Mouse (Mus musculus) intestine, embryonic 15.5 days (tissue): Measurements from ENCODE around the gene Ppp1r27. TPM values are rescaled to one million over a fixed set of nuclear protein-coding genes. Genes with fewer than 3 reads are reported as not detected.
"Not testable (repeated sequence)": the region's sequence is repeated elsewhere in the genome, so short reads cannot be mapped to it uniquely, and the experiment has no call there.

Source experiments
- ATAC-seq: fragments of 200-750 bp; cut with Nextera tagmentation; 2 replicates; pipeline ENCODE4 v1.8.0; 2017; ENCODE audit warnings: moderate TSS enrichment, moderate library complexity
- H3K27ac ChIP-seq: fragments of 300-500 bp; sonication (generic); 2 replicates; pipeline ENCODE4 v1.5.1; 2015; ENCODE audit warnings: mild to moderate bottlenecking, inconsistent platforms
- H3K27me3 ChIP-seq: fragments of 300-500 bp; sonication (generic); replicated peaks from 2 replicates; pipeline ENCODE4 v1.6.1; 2015; ENCODE audit warnings: inconsistent platforms
- H3K36me3 ChIP-seq: fragments of 300-500 bp; sonication (generic); 2 replicates; pipeline ENCODE4 v1.6.1; 2015; ENCODE audit warnings: inconsistent platforms
- H3K4me1 ChIP-seq: fragments of 300-500 bp; sonication (generic); replicated peaks from 2 replicates; pipeline ENCODE4 v1.6.1; 2015; ENCODE audit warnings: inconsistent platforms
- H3K4me2 ChIP-seq: fragments of 300-500 bp; sonication (generic); replicated peaks from 2 replicates; pipeline ENCODE4 v1.6.1; 2015; ENCODE audit warnings: mild to moderate bottlenecking, inconsistent platforms
- H3K4me3 ChIP-seq: fragments of 300-500 bp; sonication (generic); replicated peaks from 2 replicates; pipeline ENCODE4 v1.5.1; 2015; ENCODE audit warnings: inconsistent platforms
- H3K9ac ChIP-seq: fragments of 300-500 bp; sonication (generic); 2 replicates; pipeline ENCODE4 v1.6.1; 2015; ENCODE audit warnings: inconsistent platforms
- H3K9me3 ChIP-seq: fragments of 300-500 bp; sonication (generic); 2 replicates; pipeline ENCODE4 v1.6.1; 2016; ENCODE audit warnings: inconsistent platforms
- WGBS: fragments of 180-500 bp; shearing (Covaris S2); methylation state at CpG from one replicate; pipeline ENCODE4 v1.1.7; 2015; 5-methylcytosine and 5-hydroxymethylcytosine counted together
- polyA plus RNA-seq: library from polyadenylated mRNA; unstranded; fragments of >200 nt; fragmentation: Nextera tagmentation; extraction: Ambion mirVana; gene quantifications from 2 replicates; pipeline ENCODE4 v1.2.1, GENCODE M21; 2015

Gene Ppp1r27
- polyA plus RNA-seq, 1 experiment from 2014 or later, result not detected

DNA sequence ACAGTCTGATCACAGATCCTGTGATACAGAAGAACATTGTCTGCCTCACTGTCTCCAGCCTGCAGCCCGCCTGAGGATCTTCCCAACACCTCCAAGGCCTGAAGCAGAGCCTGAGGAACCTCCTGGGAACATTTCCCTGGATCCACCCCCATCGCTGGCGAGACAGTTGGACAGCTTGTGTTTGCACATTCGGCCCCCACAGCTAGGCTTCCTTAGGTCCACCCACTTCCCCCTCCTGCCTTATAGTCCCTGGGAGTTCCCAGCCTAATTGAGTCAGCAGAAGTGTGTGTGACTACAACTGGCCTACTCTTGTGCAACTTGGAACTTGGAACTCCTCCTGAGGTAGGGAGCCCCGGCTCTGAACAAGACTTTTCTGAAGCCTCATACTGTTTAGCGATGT lies 32.9 kb downstream of the Ppp1r27 start:
- peak overlapping the region; percentile 66 for H3K27ac ChIP-seq
- H3K4me2 ChIP-seq, result 0 out of 2 replicates have a peak overlapping the region, but pooled peaks have one; percentile 10
- H3K36me3 ChIP-seq, result no peaks in the 10 kb centered on the region
- H3K9ac ChIP-seq, result no peak overlapping the region
- no peak overlapping the region for H3K4me3 ChIP-seq
- H3K27me3 ChIP-seq, result no peaks in the 10 kb centered on the region
- no peaks in the 10 kb centered on the region for H3K9me3 ChIP-seq
- ATAC-seq, result peak; percentile 83
- WGBS, result 44% methylated on average over 6 of the region's 6 CpGs
- peaks cover 15% of the 10 kb centered on the region for H3K4me1 ChIP-seq

DNA sequence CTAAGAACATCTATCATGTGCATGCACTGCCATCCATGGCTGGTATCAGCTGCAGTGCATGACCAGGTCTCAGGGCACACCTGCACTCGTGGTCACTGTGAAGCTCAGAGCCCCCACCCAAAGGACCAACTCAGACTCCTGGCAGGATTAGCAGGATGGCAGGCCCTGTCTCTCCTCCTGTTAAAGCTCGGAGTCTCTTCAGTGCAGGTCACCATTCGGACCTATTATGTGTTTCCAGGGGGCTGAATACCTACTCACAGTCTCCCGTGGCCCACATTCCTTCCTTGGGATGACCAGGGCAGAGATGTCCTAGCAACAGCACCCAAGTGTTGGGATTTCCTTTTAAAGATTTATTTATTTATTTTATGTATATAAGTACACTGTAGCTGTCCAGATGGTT lies 33.8 kb downstream of the Ppp1r27 start:
- Histone ChIP-seq H3K27ac (no peak overlapping the region), H3K36me3 (no peaks in the 10 kb centered on the region), H3K4me2 (no peak overlapping the region), H3K4me1 (peaks cover 15% of the 10 kb centered on the region), H3K27me3 (no peaks in the 10 kb centered on the region), H3K9ac (no peak overlapping the region), H3K9me3 (no peaks in the 10 kb centered on the region), H3K4me3 (no peak overlapping the region)
- 75% methylated on average over 4 of the region's 4 CpGs for WGBS
- no peak for ATAC-seq

- Histone ChIP-seq H3K4me3 (no peak overlapping the region), H3K27ac (no peak overlapping the region), H3K4me1 (peaks cover 18% of the 10 kb centered on the region), H3K27me3 (no peaks in the 10 kb centered on the region), H3K36me3 (no peaks in the 10 kb centered on the region), H3K9me3 (no peaks in the 10 kb centered on the region), H3K9ac (no peak overlapping the region), H3K4me2 (0 out of 2 replicates have a peak overlapping the region, but pooled peaks have one; percentile 25)
- ATAC-seq, result peak; percentile 73
- 15% methylated on average over 17 of the region's 17 CpGs for WGBS
These were observed 35.3 kb downstream of the Ppp1r27 start for GRCm38 (mm10) chr11:120515611-120516010.

DNA sequence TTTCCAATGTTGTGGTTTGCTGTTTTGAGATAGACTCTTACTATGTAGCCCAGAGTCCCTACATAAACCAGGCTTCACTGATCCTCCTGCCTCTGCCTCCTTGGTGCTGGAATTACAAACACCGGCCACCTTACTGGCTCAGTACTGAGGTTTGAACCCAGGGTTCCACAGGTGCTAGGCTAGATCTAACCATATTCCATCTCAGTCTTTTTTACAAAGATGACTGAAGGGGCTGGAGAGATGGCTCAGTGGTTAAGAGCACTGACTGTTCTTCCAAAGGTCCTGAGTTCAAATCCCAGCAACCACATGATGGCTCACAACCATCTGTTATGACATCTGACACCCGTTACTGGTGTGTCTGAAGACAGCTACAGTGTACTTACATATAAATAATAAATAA lies 36.7 kb downstream of the Ppp1r27 start:
- not testable (repeated sequence) for H3K27me3 ChIP-seq, H3K27ac ChIP-seq, H3K4me3 ChIP-seq, H3K9ac ChIP-seq, ATAC-seq, H3K4me2 ChIP-seq, H3K36me3 ChIP-seq, H3K9me3 ChIP-seq
- H3K4me1 ChIP-seq, result peaks cover 18% of the 10 kb centered on the region
- 95% methylated on average over 2 of the region's 2 CpGs for WGBS

GRCm38 (mm10) chr11:120512790-120513453 lies 38.0 kb downstream of the Ppp1r27 start:
- no peak overlapping the region for H3K4me3 ChIP-seq
- ATAC-seq, result no peak
- no peak overlapping the region for H3K27ac ChIP-seq
- no peak overlapping the region for H3K9ac ChIP-seq
- peaks cover 15% of the 10 kb centered on the region for H3K4me1 ChIP-seq
- H3K4me2 ChIP-seq, result no peak overlapping the region
- H3K27me3 ChIP-seq, result no peaks in the 10 kb centered on the region
- WGBS, result 39% methylated on average over 6 of the region's 6 CpGs
- no peaks in the 10 kb centered on the region for H3K9me3 ChIP-seq
- H3K36me3 ChIP-seq, result no peaks in the 10 kb centered on the region

- Histone ChIP-seq H3K4me1 (peaks cover 19% of the 10 kb centered on the region), H3K4me3 (peak overlapping the region; percentile 14; the same call in 1 of the 2 replicates), H3K36me3 (no peaks in the 10 kb centered on the region), H3K9me3 (no peaks in the 10 kb centered on the region), H3K9ac (peak overlapping the region; percentile 4; the same call in 1 of the 2 replicates), H3K27me3 (no peaks in the 10 kb centered on the region), H3K27ac (peak overlapping the region; percentile 59), H3K4me2 (peak overlapping the region; percentile 56)
- no peak for ATAC-seq
- WGBS, result 8% methylated on average over 16 of the region's 16 CpGs
These were observed 40.4 kb downstream of the Ppp1r27 start for GRCm38 (mm10) chr11:120510375-120511030.

- Histone ChIP-seq H3K4me3 (no peak overlapping the region), H3K9ac (no peak overlapping the region), H3K27ac (peak overlapping the region; percentile 59), H3K9me3 (no peaks in the 10 kb centered on the region), H3K4me1 (peaks cover 18% of the 10 kb centered on the region), H3K4me2 (peak overlapping the region; percentile 56; the same call in 1 of the 2 replicates), H3K36me3 (no peaks in the 10 kb centered on the region), H3K27me3 (no peaks in the 10 kb centered on the region)
- ATAC-seq, result 0 out of 2 replicates have a peak, but pooled peaks have one; percentile 27
- 43% methylated on average over 4 of the region's 4 CpGs for WGBS
These were observed 41.0 kb downstream of the Ppp1r27 start for GRCm38 (mm10) chr11:120509940-120510339.

GRCm38 (mm10) chr11:120508290-120508870 lies 42.6 kb downstream of the Ppp1r27 start:
- WGBS, result 76% methylated on average over 9 of the region's 9 CpGs
- H3K27ac ChIP-seq, result 0 out of 2 replicates have a peak overlapping the region, but pooled peaks have one; percentile 36
- ATAC-seq, result peak; percentile 35
- no peaks in the 10 kb centered on the region for H3K9me3 ChIP-seq
- H3K4me2 ChIP-seq, result no peak overlapping the region
- H3K4me3 ChIP-seq, result no peak overlapping the region
- H3K36me3 ChIP-seq, result no peaks in the 10 kb centered on the region
- no peak overlapping the region for H3K9ac ChIP-seq
- H3K27me3 ChIP-seq, result no peaks in the 10 kb centered on the region
- H3K4me1 ChIP-seq, result peaks cover 18% of the 10 kb centered on the region

DNA sequence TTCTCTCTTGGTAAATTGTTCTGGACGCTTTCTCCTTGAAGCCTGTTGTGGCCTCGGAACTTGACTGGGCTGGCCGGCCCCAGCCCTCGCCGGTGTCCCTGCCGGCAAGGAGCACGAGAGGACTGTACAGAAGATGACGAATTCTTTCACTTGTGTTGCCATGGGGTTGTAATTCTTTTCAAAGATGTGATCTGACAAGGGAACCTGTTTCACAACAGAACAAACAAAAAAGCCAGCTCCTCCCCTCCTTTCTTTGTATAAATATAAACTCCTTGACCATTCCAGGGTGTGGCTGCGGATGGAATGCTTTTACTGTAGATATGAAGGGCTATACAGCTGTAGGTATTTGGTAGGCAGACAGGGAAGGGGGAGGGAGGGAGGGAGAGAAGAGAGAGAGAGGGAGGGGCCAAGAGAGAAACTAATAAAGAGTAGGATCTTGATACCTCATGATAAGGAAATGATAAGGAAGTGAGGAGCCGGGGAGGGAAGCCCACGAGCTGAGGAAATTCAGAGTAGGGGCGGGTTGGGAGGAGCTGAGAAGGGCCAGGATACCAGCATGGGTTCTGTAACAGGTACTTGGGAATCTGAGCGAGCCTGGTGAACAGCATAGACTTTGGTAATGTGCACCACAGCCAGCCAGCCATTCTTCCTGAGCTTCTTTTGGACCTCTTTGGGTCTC lies 43.2 kb downstream of the Ppp1r27 start:
- Histone ChIP-seq H3K27me3 (no peaks in the 10 kb centered on the region), H3K9ac (0 out of 2 replicates have a peak overlapping the region, but pooled peaks have one; percentile 8), H3K4me3 (no peak overlapping the region), H3K27ac (peak overlapping the region; percentile 36), H3K4me1 (peaks cover 18% of the 10 kb centered on the region), H3K9me3 (no peaks in the 10 kb centered on the region), H3K4me2 (peak overlapping the region; percentile 37), H3K36me3 (no peaks in the 10 kb centered on the region)
- ATAC-seq, result peak; percentile 84
- WGBS, result 50% methylated on average over 13 of the region's 13 CpGs

GRCm38 (mm10) chr11:120506899-120507298 lies 44.0 kb downstream of the Ppp1r27 start:
- no peak overlapping the region for H3K4me3 ChIP-seq
- H3K4me1 ChIP-seq, result peaks cover 18% of the 10 kb centered on the region
- peak overlapping the region; percentile 37; the same call in 1 of the 2 replicates for H3K4me2 ChIP-seq
- ATAC-seq, result peak; percentile 20; the same call in 1 of the 2 replicates
- H3K9me3 ChIP-seq, result no peaks in the 10 kb centered on the region
- 0 out of 2 replicates have a peak overlapping the region, but pooled peaks have one; percentile 8 for H3K9ac ChIP-seq
- peak overlapping the region; percentile 33 for H3K27ac ChIP-seq
- H3K27me3 ChIP-seq, result no peaks in the 10 kb centered on the region
- H3K36me3 ChIP-seq, result no peaks in the 10 kb centered on the region
- 55% methylated on average over 4 of the region's 4 CpGs for WGBS

GRCm38 (mm10) chr11:120505661-120506060 lies 45.3 kb downstream of the Ppp1r27 start:
- no peaks in the 10 kb centered on the region for H3K9me3 ChIP-seq
- H3K36me3 ChIP-seq, result no peaks in the 10 kb centered on the region
- ATAC-seq, result no peak
- H3K27me3 ChIP-seq, result no peaks in the 10 kb centered on the region
- peaks cover 20% of the 10 kb centered on the region for H3K4me1 ChIP-seq
- H3K4me3 ChIP-seq, result no peak overlapping the region
- 89% methylated on average over 3 of the region's 3 CpGs for WGBS
- no peak overlapping the region for H3K9ac ChIP-seq
- no peak overlapping the region for H3K27ac ChIP-seq
- H3K4me2 ChIP-seq, result no peak overlapping the region

DNA sequence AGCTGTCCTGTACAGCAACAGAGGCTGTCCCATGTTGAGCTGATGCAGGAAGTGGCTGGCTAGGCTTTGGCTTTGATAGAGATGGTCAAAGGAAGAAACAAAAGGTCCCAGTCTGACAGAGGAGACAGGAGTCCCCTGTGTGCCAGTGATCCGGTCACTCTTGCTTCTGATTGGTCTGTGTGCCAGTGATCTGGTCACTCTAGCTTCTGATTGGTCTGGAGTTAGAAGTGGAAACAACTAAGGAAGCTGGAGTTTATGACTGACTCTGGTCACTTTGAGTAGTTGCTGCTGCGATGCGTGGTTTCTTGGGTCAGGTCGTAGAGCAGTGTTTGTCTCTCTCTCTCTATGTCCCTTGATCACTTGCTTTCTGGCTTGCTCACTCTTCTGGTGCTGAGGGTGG lies 49.2 kb downstream of the Ppp1r27 start:
- H3K36me3 ChIP-seq, result peaks cover 12% of the 10 kb centered on the region; the same call in 1 of the 2 replicates
- H3K9me3 ChIP-seq, result no peaks in the 10 kb centered on the region
- no peak for ATAC-seq
- no peak overlapping the region for H3K9ac ChIP-seq
- H3K4me1 ChIP-seq, result peaks cover 18% of the 10 kb centered on the region
- WGBS, result 73% methylated on average over 4 of the region's 4 CpGs
- H3K27me3 ChIP-seq, result no peaks in the 10 kb centered on the region
- H3K4me3 ChIP-seq, result no peak overlapping the region
- no peak overlapping the region for H3K4me2 ChIP-seq
- H3K27ac ChIP-seq, result no peak overlapping the region
